Comparison of ENCODE assay signal across 9 mouse cellular contexts in the genomic region with DNA sequence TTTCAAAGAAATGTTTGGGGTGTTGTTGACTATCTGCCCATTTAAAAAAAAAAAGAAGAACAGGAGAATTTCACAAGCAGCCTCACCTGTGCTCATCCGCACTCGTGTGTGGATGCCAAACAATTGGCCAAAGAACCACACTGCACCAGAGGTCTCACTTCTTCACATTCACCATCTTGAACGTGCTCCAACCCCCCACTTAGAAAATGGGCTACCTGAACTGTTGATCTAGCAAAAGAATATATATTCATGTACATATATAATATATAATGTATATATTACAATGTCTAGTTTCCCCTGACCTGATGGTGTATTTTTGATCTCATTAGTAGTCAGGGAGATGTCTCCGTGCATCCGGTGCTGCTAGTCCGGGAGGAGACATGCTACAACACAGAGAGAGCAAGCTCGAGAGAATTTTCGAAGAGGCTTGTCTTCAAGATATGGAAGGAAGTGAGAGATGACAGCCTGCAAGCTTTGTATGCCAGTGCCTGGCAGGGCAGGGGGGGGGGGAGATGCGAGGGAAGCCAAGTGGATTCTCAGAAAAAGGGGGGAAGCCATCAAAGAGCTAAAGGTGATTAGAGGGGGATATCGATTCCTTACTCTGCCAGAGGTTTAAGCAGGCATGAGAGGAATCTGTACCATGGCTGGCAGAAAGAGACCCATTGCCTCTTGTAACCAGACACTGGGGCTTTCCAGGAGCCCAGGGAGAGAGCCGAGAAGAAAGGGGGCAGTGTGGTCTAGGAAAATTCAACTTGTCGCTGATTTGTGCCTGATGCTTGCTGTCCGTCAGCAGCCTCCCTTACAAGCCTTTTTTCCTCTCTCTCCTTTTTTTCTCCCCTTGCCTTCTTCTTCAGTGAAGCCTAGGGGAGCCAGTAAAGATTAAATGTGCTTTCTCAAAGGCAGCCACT.
DNase-seq lines count a peak whose midpoint lies in the region; ATAC-seq and TF ChIP-seq lines count a peak whose summit lies in the region.
"Had no signal": no experiment of that assay in that cellular context is flagged by ENCODE, and none has a peak within 500 bp of the region (broad histone marks: within the 10 kb centered on the region; RNA-seq: fewer than 3 reads in every experiment).

No protein-coding gene starts in this region.

- no peaks in the 10 kb centered on the region for H3K36me3 ChIP-seq in ES-Bruce4 (ENCODE audit: control insufficient read depth, insufficient read depth, low read length, poor library complexity, severe bottlenecking)
- no peaks in the 10 kb centered on the region for H3K36me3 ChIP-seq in hindbrain, embryonic 12.5 days
- no peaks in the 10 kb centered on the region for H3K36me3 ChIP-seq in lung, embryonic 16.5 days (ENCODE audit: control insufficient read depth, insufficient read depth, low read length)

- no peak overlapping the region for H3K9ac ChIP-seq in ES-Bruce4 (ENCODE audit: low read depth, poor library complexity, severe bottlenecking)
- H3K9ac ChIP-seq in hindbrain, embryonic 12.5 days = peak overlapping the region; percentile 97
- H3K9ac ChIP-seq in lung, embryonic 16.5 days (ENCODE audit: low read length) = peak overlapping the region; percentile 66
- H3K9ac ChIP-seq: liver, embryonic 14.5 days had no signal

- TF ChIP-seq EP300 in ES-Bruce4 (IDR thresholded peaks at IDR 0.05; ENCODE audit: insufficient read depth, low read depth, low read length) = no peak

- H3K4me1 ChIP-seq in ES-Bruce4 (ENCODE audit: control insufficient read depth, insufficient read depth, low read length) = peaks cover 1% of the 10 kb centered on the region
- H3K4me1 ChIP-seq in hindbrain, embryonic 12.5 days = peaks cover 27% of the 10 kb centered on the region
- H3K4me1 ChIP-seq in lung, embryonic 16.5 days (replicated peaks; ENCODE audit: control insufficient read depth, insufficient read depth, low read length) = no peaks in the 10 kb centered on the region; the same call in 1 of the 2 replicates

- no peak for TF ChIP-seq POLR2A in ES-Bruce4 (IDR thresholded peaks at IDR 0.05; ENCODE audit: insufficient read depth, low read length)

- no peak overlapping the region for H3K27ac ChIP-seq in ES-Bruce4 (ENCODE audit: insufficient read depth, low read length)
- peak overlapping the region; percentile 99 for H3K27ac ChIP-seq in hindbrain, embryonic 12.5 days
- peak overlapping the region; percentile 81 for H3K27ac ChIP-seq in lung, embryonic 16.5 days (ENCODE audit: low read length)
- H3K27ac ChIP-seq: liver, embryonic 14.5 days had no signal

- peak; percentile 76 for ATAC-seq in hindbrain, embryonic 12.5 days (ENCODE audit: low FRiP score)
- ATAC-seq in lung, embryonic 16.5 days (ENCODE audit: low read depth) = peak; percentile 84

- TF ChIP-seq CTCF in ES-Bruce4 (IDR thresholded peaks at IDR 0.05; ENCODE audit: low read depth, low read length) = peak; percentile 15

- no peak overlapping the region for H3K4me3 ChIP-seq in ES-Bruce4 (ENCODE audit: low read depth, low read length)
- peak overlapping the region; percentile 77 for H3K4me3 ChIP-seq in hindbrain, embryonic 12.5 days
- H3K4me3 ChIP-seq in lung, embryonic 16.5 days (ENCODE audit: low read length) = peak overlapping the region; percentile 59

- DNase-seq in cerebellum, adult 9-11 months = peak; percentile 28
- DNase-seq in frontal cortex, postnatal 10 days (ENCODE audit: low spot score in 2 of 2) = peak; percentile 65 to 68
- DNase-seq in layer of hippocampus, adult 9-11 months = peak; percentile 79
- peak; percentile 37 for DNase-seq in retina, postnatal 7 days (ENCODE audit: low read depth, low spot score)
- no peak for DNase-seq in urinary bladder, postnatal 10 days (ENCODE audit: low spot score)

- no peaks in the 10 kb centered on the region; the same call in 1 of the 2 replicates for H3K27me3 ChIP-seq in ES-Bruce4 (ENCODE audit: control insufficient read depth, insufficient read depth, low read length, poor library complexity, severe bottlenecking)
- H3K27me3 ChIP-seq in hindbrain, embryonic 12.5 days = no peaks in the 10 kb centered on the region
- peaks cover 9% of the 10 kb centered on the region for H3K27me3 ChIP-seq in lung, embryonic 16.5 days (ENCODE audit: control insufficient read depth, insufficient read depth, low read depth, low read length)

- peak overlapping the region; percentile 59 for H3K4me2 ChIP-seq in hindbrain, embryonic 12.5 days (replicated peaks)
- peak overlapping the region; percentile 63 for H3K4me2 ChIP-seq in lung, embryonic 16.5 days (ENCODE audit: low read depth, low read length)

- WGBS in hindbrain, embryonic 12.5 days = 24% methylated on average over 13 of the region's 13 CpGs
- 20% methylated on average over 13 of the region's 13 CpGs for WGBS in lung, embryonic 16.5 days

- no peaks in the 10 kb centered on the region for H3K9me3 ChIP-seq in ES-Bruce4 (replicated peaks; ENCODE audit: control insufficient read depth, insufficient read depth, low read length, poor library complexity, severe bottlenecking)
- no peaks in the 10 kb centered on the region for H3K9me3 ChIP-seq in hindbrain, embryonic 12.5 days (replicated peaks)
- H3K9me3 ChIP-seq in lung, embryonic 16.5 days (ENCODE audit: control insufficient read depth, low read length) = no peaks in the 10 kb centered on the region
